Mouse (Mus musculus) C2C12 (cell line): ENCODE data around the gene Cds1. TPM values are rescaled to one million over a fixed set of nuclear protein-coding genes. Genes with fewer than 3 reads are reported as not detected.

ENCODE experiments used
- H3K27me3 ChIP-seq: one replicate; pipeline ENCODE4 v1.6.1; 2011; ENCODE audit not compliant: control insufficient read depth, insufficient read depth, insufficient read length
- H3K36me3 ChIP-seq: one replicate; pipeline ENCODE4 v1.6.1; 2011; ENCODE audit not compliant: control insufficient read depth, insufficient read depth
- H3K4me3 ChIP-seq: one replicate; pipeline ENCODE4 v1.5.1; 2011; ENCODE audit warnings: mild to moderate bottlenecking, control low read depth; ENCODE audit not compliant: poor library complexity, insufficient read depth, severe bottlenecking
- H3K79me2 ChIP-seq: one replicate; pipeline ENCODE4 v1.6.1; 2011; ENCODE audit not compliant: control insufficient read depth, insufficient read depth
- H3K79me3 ChIP-seq: one replicate; pipeline ENCODE4 v1.6.1; 2011; ENCODE audit warnings: low read depth, control low read depth
- H3ac ChIP-seq: one replicate; pipeline ENCODE3; 2011; ENCODE audit warnings: low read depth; ENCODE audit not compliant: control insufficient read depth, insufficient read length
- CEBPB ChIP-seq: IDR thresholded peaks from one replicate; pipeline ENCODE4 v1.6.1; 2011; ENCODE audit warnings: low read depth, mild to moderate bottlenecking, control low read depth, moderate library complexity
- CTCF ChIP-seq: IDR thresholded peaks from one replicate; pipeline ENCODE4 v1.5.1; 2011; ENCODE audit not compliant: control insufficient read depth, insufficient read depth, insufficient read length
- FOSL1 ChIP-seq: IDR thresholded peaks from one replicate; pipeline ENCODE4 v1.8.0; 2011; ENCODE audit warnings: mild to moderate bottlenecking, low read length; ENCODE audit not compliant: poor library complexity, insufficient read depth, severe bottlenecking
- MAX ChIP-seq: IDR thresholded peaks from one replicate; pipeline ENCODE4 v1.6.1; 2011; ENCODE audit warnings: mild to moderate bottlenecking, control low read depth
- MYOD1 ChIP-seq: IDR thresholded peaks from one replicate; pipeline ENCODE4 v1.6.1; 2011; ENCODE audit warnings: low read depth; ENCODE audit not compliant: control insufficient read depth, insufficient read length
- MYOG ChIP-seq: IDR thresholded peaks from one replicate; pipeline ENCODE4 v1.6.1; 2011; ENCODE audit not compliant: control insufficient read depth, insufficient read length; ENCODE audit errors: extremely low read depth
- USF1 ChIP-seq: IDR thresholded peaks from one replicate; pipeline ENCODE4 v1.6.1; 2011; ENCODE audit warnings: low read depth, mild to moderate bottlenecking, control low read depth, moderate library complexity
- polyA plus RNA-seq: library from polyadenylated mRNA; unstranded; fragments of >200 nt; fragmentation: generic; extraction: Trizol; gene quantifications from one replicate; pipeline ENCODE4 v1.2.1, GENCODE M21; 2012; ENCODE audit warnings: missing spikeins

Cds1 gene
- polyA plus RNA-seq, 1 experiment, result not detected

GRCm38 (mm10) chr5:101854667-101855066 lies 89.7 kb downstream of the Cds1 start:
- Histone ChIP-seq H3K79me3 (no peaks in the 10 kb centered on the region), H3ac (no peak overlapping the region), H3K4me3 (no peak overlapping the region), H3K79me2 (no peaks in the 10 kb centered on the region), H3K27me3 (no peaks in the 10 kb centered on the region), H3K36me3 (peaks cover 49% of the 10 kb centered on the region)
- no peak for TF ChIP-seq MAX

GRCm38 (mm10) chr5:101855475-101855874 lies 90.5 kb downstream of the Cds1 start:
- H3ac ChIP-seq, result no peak overlapping the region
- no peak overlapping the region for H3K4me3 ChIP-seq
- no peaks in the 10 kb centered on the region for H3K79me3 ChIP-seq
- H3K79me2 ChIP-seq, result no peaks in the 10 kb centered on the region
- no peaks in the 10 kb centered on the region for H3K27me3 ChIP-seq
- TF ChIP-seq MYOD1, result no peak
- no peak for TF ChIP-seq MAX
- TF ChIP-seq MYOG, result no peak
- TF ChIP-seq CTCF, result no peak
- no peak for TF ChIP-seq USF1
- no peak for TF ChIP-seq CEBPB
- no peak for TF ChIP-seq FOSL1
- H3K36me3 ChIP-seq, result peaks cover 43% of the 10 kb centered on the region

GRCm38 (mm10) chr5:101858891-101859436 lies 94.0 kb downstream of the Cds1 start:
- no peaks in the 10 kb centered on the region for H3K27me3 ChIP-seq
- TF ChIP-seq FOSL1, result no peak
- H3K79me2 ChIP-seq, result no peaks in the 10 kb centered on the region
- H3K79me3 ChIP-seq, result no peaks in the 10 kb centered on the region
- H3ac ChIP-seq, result no peak overlapping the region
- peaks cover 49% of the 10 kb centered on the region for H3K36me3 ChIP-seq
- no peak overlapping the region for H3K4me3 ChIP-seq

- H3K27me3 ChIP-seq, result no peaks in the 10 kb centered on the region
- no peaks in the 10 kb centered on the region for H3K79me3 ChIP-seq
- H3K36me3 ChIP-seq, result peaks cover 56% of the 10 kb centered on the region
- H3K79me2 ChIP-seq, result no peaks in the 10 kb centered on the region
- no peak for TF ChIP-seq FOSL1
- TF ChIP-seq USF1, result no peak
- no peak for TF ChIP-seq CTCF
- no peak for TF ChIP-seq MAX
- TF ChIP-seq CEBPB, result no peak
- no peak for TF ChIP-seq MYOD1
- no peak for TF ChIP-seq MYOG
- no peak overlapping the region for H3ac ChIP-seq
- H3K4me3 ChIP-seq, result no peak overlapping the region
Measured at GRCm38 (mm10) chr5:101861786-101862571, 97.0 kb downstream of the Cds1 start.

GRCm38 (mm10) chr5:101862651-101863050 lies 97.7 kb downstream of the Cds1 start:
- Histone ChIP-seq H3K4me3 (no peak overlapping the region), H3K27me3 (no peaks in the 10 kb centered on the region), H3ac (no peak overlapping the region), H3K36me3 (peaks cover 60% of the 10 kb centered on the region), H3K79me3 (no peaks in the 10 kb centered on the region), H3K79me2 (no peaks in the 10 kb centered on the region)
- no peak for TF ChIP-seq FOSL1
- no peak for TF ChIP-seq CTCF
- TF ChIP-seq CEBPB, result no peak
- TF ChIP-seq MYOD1, result no peak
- TF ChIP-seq MAX, result no peak
- TF ChIP-seq MYOG, result no peak
- TF ChIP-seq USF1, result no peak

GRCm38 (mm10) chr5:101863946-101864345 lies 99.0 kb downstream of the Cds1 start:
- TF ChIP-seq MYOG (no peak), MAX (no peak), CTCF (no peak), CEBPB (no peak), MYOD1 (no peak), USF1 (no peak), FOSL1 (no peak)
- H3ac ChIP-seq, result no peak overlapping the region
- H3K79me3 ChIP-seq, result no peaks in the 10 kb centered on the region
- H3K27me3 ChIP-seq, result no peaks in the 10 kb centered on the region
- H3K36me3 ChIP-seq, result peaks cover 62% of the 10 kb centered on the region
- H3K4me3 ChIP-seq, result no peak overlapping the region
- H3K79me2 ChIP-seq, result no peaks in the 10 kb centered on the region
